Mouse (Mus musculus) embryonic facial prominence, embryonic 15.5 days (tissue): ENCODE measurements around the gene Mthfs. TPM values are rescaled to one million over a fixed set of nuclear protein-coding genes. Genes with fewer than 3 reads are reported as not detected.

ENCODE experiments used
- ATAC-seq: fragments of 200-750 bp; cut with Nextera tagmentation; 2 replicates; pipeline ENCODE4 v1.8.0; 2017; ENCODE audit warnings: low read depth, moderate TSS enrichment; ENCODE audit not compliant: insufficient number of reproducible peaks, low FRiP score, low TSS enrichment
- H3K27ac ChIP-seq: fragments of 300-500 bp; sonication (generic); replicated peaks from 2 replicates; pipeline ENCODE4 v1.5.1; 2015; ENCODE audit warnings: mild to moderate bottlenecking, inconsistent platforms
- H3K27me3 ChIP-seq: fragments of 300-500 bp; sonication (generic); 2 replicates; pipeline ENCODE4 v1.6.1; 2015; ENCODE audit warnings: inconsistent platforms
- H3K36me3 ChIP-seq: fragments of 300-500 bp; sonication (generic); 2 replicates; pipeline ENCODE4 v1.6.1; 2015; ENCODE audit warnings: mild to moderate bottlenecking, inconsistent platforms
- H3K4me1 ChIP-seq: fragments of 300-500 bp; sonication (generic); 2 replicates; pipeline ENCODE4 v1.6.1; 2015; ENCODE audit warnings: inconsistent platforms
- H3K4me2 ChIP-seq: fragments of 300-500 bp; sonication (generic); replicated peaks from 2 replicates; pipeline ENCODE4 v1.6.1; 2015; ENCODE audit warnings: mild to moderate bottlenecking, inconsistent platforms
- H3K4me3 ChIP-seq: fragments of 300-500 bp; sonication (generic); replicated peaks from 2 replicates; pipeline ENCODE4 v1.5.1; 2015; ENCODE audit warnings: mild to moderate bottlenecking, inconsistent platforms
- H3K9ac ChIP-seq: fragments of 300-500 bp; sonication (generic); 2 replicates; pipeline ENCODE4 v1.6.1; 2015; ENCODE audit warnings: inconsistent platforms
- H3K9me3 ChIP-seq: fragments of 300-500 bp; sonication (generic); replicated peaks from 2 replicates; pipeline ENCODE4 v1.6.1; 2016; ENCODE audit warnings: inconsistent platforms
- WGBS: fragments of 180-500 bp; shearing (Covaris S2); methylation state at CpG from one replicate; pipeline ENCODE4 v1.1.7; 2015; 5-methylcytosine and 5-hydroxymethylcytosine counted together
- polyA plus RNA-seq: library from polyadenylated mRNA; unstranded; fragments of >200 nt; fragmentation: Nextera tagmentation; extraction: Ambion mirVana; gene quantifications from 2 replicates; pipeline ENCODE4 v1.2.1, GENCODE M21; 2015

Mthfs gene
- polyA plus RNA-seq, 1 experiment from 2014 or later: 27.0 TPM

GRCm38 (mm10) chr9:89253400-89253799 is 42.9 kb downstream of the Mthfs start:
- no peaks in the 10 kb centered on the region for H3K27me3 ChIP-seq
- H3K9ac ChIP-seq: no peak overlapping the region
- no peaks in the 10 kb centered on the region for H3K9me3 ChIP-seq
- H3K36me3 ChIP-seq: no peaks in the 10 kb centered on the region
- no peak overlapping the region for H3K27ac ChIP-seq
- no peaks in the 10 kb centered on the region for H3K4me1 ChIP-seq
- H3K4me2 ChIP-seq: no peak overlapping the region
- ATAC-seq: no peak
- 72% methylated on average over 2 of the region's 2 CpGs for WGBS
- H3K4me3 ChIP-seq: no peak overlapping the region

DNA sequence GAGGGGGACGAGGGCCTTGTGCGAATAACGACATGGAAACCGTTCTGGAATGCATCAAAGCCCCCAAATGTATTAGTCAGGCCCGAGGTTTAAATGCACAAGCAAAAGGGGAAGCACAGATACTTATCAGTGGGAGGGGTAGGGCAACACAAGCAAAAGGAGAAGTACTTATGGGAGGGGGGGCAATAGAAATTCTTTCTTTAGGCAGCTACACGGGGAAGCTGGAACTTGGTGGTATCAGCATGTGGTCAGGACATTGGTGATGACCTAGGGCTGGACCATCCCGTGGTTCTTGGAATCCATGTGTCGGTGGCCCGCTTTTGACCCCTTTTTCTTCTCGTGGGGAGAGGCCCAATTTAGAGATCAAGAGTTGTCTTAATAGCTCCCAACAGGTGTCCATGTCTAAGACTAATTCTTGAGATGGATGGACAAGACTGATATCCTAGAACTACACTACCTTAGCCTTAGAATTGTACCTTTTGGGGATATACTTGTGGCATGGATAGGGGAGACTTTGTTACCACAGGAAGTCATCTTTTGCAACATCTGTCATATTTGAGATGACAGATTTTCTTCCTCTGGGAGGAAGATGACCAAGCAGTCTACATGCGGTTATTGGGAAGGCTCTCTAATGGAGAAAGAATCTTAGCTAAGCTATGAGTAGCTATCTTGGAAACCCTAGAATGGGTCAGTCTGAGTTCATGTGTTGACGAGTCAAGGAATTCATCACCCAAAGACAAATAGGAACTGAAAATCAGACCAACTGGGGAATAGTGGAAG is 46.3 kb downstream of the Mthfs start:
- H3K9me3 ChIP-seq: no peaks in the 10 kb centered on the region
- H3K4me1 ChIP-seq: no peaks in the 10 kb centered on the region
- no peaks in the 10 kb centered on the region for H3K36me3 ChIP-seq
- 83% methylated on average over 12 of the region's 12 CpGs for WGBS
- no peak overlapping the region for H3K9ac ChIP-seq
- H3K27me3 ChIP-seq: no peaks in the 10 kb centered on the region
- H3K4me3 ChIP-seq: no peak overlapping the region
- no peak for ATAC-seq
- no peak overlapping the region for H3K4me2 ChIP-seq
- no peak overlapping the region for H3K27ac ChIP-seq

- Histone ChIP-seq H3K9me3 (no peaks in the 10 kb centered on the region), H3K4me3 (no peak overlapping the region), H3K27me3 (no peaks in the 10 kb centered on the region), H3K27ac (no peak overlapping the region), H3K4me1 (no peaks in the 10 kb centered on the region), H3K9ac (no peak overlapping the region), H3K36me3 (no peaks in the 10 kb centered on the region), H3K4me2 (no peak overlapping the region)
- WGBS: 86% methylated on average over 3 of the region's 3 CpGs
- ATAC-seq: no peak
These were observed 53.5 kb downstream of the Mthfs start for GRCm38 (mm10) chr9:89263968-89264367.

- Histone ChIP-seq H3K27me3 (no peaks in the 10 kb centered on the region), H3K4me3 (no peak overlapping the region), H3K9ac (no peak overlapping the region), H3K27ac (no peak overlapping the region), H3K4me2 (no peak overlapping the region), H3K36me3 (no peaks in the 10 kb centered on the region), H3K9me3 (no peaks in the 10 kb centered on the region), H3K4me1 (no peaks in the 10 kb centered on the region)
- 73% methylated on average over 1 of the region's 1 CpGs for WGBS
- ATAC-seq: no peak
These were observed 54.1 kb downstream of the Mthfs start for GRCm38 (mm10) chr9:89264571-89264970.

DNA sequence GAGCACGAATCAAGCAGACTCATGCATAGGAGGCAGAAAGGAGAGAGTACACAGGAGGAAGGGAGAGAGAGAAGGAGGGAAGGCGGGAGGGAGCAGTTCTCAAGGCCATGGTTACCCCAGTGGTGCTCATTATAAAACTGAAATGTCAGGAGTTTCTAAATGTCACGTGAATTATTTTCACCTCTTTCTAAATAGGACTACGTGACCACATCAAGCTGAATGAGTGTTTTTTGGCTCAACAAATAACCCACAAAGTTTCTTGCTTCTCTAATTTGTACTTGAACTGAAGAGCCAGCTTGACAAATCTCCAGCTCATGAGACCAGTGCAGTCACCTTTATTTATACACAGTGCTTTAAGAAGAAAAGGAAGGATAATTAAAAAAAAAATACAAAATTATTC is 56.6 kb downstream of the Mthfs start:
- Histone ChIP-seq H3K27me3 (no peaks in the 10 kb centered on the region), H3K36me3 (no peaks in the 10 kb centered on the region), H3K4me1 (no peaks in the 10 kb centered on the region), H3K27ac (no peak overlapping the region), H3K9me3 (no peaks in the 10 kb centered on the region), H3K9ac (no peak overlapping the region), H3K4me2 (no peak overlapping the region), H3K4me3 (no peak overlapping the region)
- 74% methylated on average over 4 of the region's 4 CpGs for WGBS
- no peak for ATAC-seq

DNA sequence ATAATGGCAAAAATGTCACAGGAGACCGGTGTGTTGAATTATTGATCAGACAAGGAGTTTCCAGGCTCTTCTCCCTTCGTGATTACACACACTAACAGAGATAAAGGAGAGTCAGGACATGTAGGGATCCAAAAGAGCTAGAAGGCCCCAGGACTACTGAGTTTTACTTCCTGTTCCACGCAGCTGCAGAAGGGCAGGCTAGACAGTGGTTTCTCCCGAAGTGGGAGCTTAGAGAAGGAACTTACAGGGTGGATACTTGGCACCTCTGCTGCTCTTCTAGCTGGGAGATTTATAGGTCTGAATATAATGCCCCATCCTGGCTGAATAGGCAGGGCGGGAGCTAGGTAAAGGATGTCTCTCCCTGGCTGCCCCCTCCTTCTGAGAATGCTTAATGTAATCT is 57.1 kb downstream of the Mthfs start:
- WGBS: 64% methylated on average over 5 of the region's 5 CpGs
- H3K9me3 ChIP-seq: no peaks in the 10 kb centered on the region
- no peak for ATAC-seq
- no peak overlapping the region for H3K4me2 ChIP-seq
- H3K4me3 ChIP-seq: no peak overlapping the region
- H3K27ac ChIP-seq: no peak overlapping the region
- no peak overlapping the region for H3K9ac ChIP-seq
- H3K36me3 ChIP-seq: no peaks in the 10 kb centered on the region
- H3K27me3 ChIP-seq: no peaks in the 10 kb centered on the region
- no peaks in the 10 kb centered on the region for H3K4me1 ChIP-seq

DNA sequence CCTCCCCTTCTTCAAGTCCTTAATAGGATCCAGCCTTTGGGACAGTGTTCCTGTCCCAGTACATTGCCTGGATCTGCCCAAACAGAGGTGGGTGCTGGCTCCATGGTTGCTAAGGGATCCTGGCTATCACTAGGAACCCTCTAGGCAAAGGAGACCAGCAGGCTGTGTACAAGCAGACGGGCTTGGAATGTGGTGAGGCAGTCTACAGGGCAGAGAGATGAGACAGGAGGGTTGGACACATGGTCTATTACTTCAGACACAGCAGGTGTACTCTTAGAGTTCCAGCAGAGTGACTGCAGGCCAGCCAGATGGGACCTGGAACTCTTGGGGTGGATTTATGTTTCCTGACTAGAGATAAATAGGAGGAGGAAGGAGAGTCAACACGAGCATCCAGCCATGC is 59.9 kb downstream of the Mthfs start:
- Histone ChIP-seq H3K4me3 (no peak overlapping the region), H3K4me1 (no peaks in the 10 kb centered on the region), H3K9me3 (no peaks in the 10 kb centered on the region), H3K4me2 (no peak overlapping the region), H3K27ac (no peak overlapping the region), H3K36me3 (no peaks in the 10 kb centered on the region), H3K9ac (no peak overlapping the region), H3K27me3 (no peaks in the 10 kb centered on the region)
- WGBS: 66% methylated on average over 2 of the region's 2 CpGs
- ATAC-seq: no peak

GRCm38 (mm10) chr9:89273766-89274165 is 63.3 kb downstream of the Mthfs start:
- H3K9me3 ChIP-seq: no peaks in the 10 kb centered on the region
- no peaks in the 10 kb centered on the region for H3K27me3 ChIP-seq
- H3K9ac ChIP-seq: no peak overlapping the region
- no peak for ATAC-seq
- no peaks in the 10 kb centered on the region for H3K36me3 ChIP-seq
- 79% methylated on average over 7 of the region's 7 CpGs for WGBS
- no peak overlapping the region for H3K4me2 ChIP-seq
- no peaks in the 10 kb centered on the region for H3K4me1 ChIP-seq
- no peak overlapping the region for H3K27ac ChIP-seq
- no peak overlapping the region for H3K4me3 ChIP-seq

DNA sequence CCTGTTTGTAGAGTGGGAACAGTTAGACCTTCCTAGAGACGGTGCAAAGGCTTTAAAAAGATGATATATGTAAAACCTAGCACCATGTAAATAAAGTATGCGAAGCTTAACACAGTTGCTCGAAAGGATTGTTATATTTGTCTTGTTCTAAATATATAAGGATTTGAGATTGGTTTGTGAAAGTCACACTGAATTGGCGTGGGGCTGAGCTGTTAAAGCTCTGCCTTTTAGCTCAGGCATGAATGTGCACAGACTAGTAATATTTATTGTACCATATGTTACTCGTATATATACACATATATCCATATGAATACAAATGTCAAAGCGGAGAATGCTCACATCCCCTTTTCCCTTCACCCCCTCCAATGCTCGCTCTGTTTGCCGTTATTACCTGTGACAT is 67.7 kb downstream of the Mthfs start:
- no peak for ATAC-seq
- H3K36me3 ChIP-seq: no peaks in the 10 kb centered on the region
- no peak overlapping the region for H3K9ac ChIP-seq
- no peaks in the 10 kb centered on the region for H3K4me1 ChIP-seq
- no peaks in the 10 kb centered on the region for H3K27me3 ChIP-seq
- 83% methylated on average over 8 of the region's 8 CpGs for WGBS
- H3K27ac ChIP-seq: no peak overlapping the region
- H3K4me3 ChIP-seq: no peak overlapping the region
- H3K4me2 ChIP-seq: no peak overlapping the region
- H3K9me3 ChIP-seq: no peaks in the 10 kb centered on the region

- H3K4me1 ChIP-seq: no peaks in the 10 kb centered on the region
- H3K27me3 ChIP-seq: no peaks in the 10 kb centered on the region
- H3K9me3 ChIP-seq: no peaks in the 10 kb centered on the region
- no peaks in the 10 kb centered on the region for H3K36me3 ChIP-seq
- H3K4me3 ChIP-seq: no peak overlapping the region
- WGBS: 90% methylated on average over 2 of the region's 2 CpGs
- ATAC-seq: no peak
- no peak overlapping the region for H3K27ac ChIP-seq
- H3K9ac ChIP-seq: no peak overlapping the region
- H3K4me2 ChIP-seq: no peak overlapping the region
These were observed 72.0 kb downstream of the Mthfs start for GRCm38 (mm10) chr9:89282374-89283068.

DNA sequence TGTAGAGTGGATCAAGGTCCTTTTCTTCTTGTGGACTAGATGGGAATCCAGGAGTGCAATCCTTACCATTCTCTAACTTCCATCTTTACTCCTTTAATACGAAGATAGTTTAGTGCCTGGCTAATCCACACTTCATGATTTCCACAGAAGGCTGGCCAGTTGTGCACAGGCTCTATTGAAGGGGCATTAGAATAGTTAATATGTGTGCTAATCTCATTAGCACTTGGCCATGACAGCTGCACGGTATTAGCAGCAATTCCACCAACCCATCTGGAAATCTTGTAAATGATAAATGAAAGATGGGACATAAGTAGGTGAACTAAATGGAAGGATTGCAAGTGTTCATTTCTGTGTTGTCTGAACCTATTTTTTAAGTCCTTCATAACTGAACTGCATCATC is 77.6 kb downstream of the Mthfs start:
- H3K27me3 ChIP-seq: no peaks in the 10 kb centered on the region
- H3K4me1 ChIP-seq: no peaks in the 10 kb centered on the region
- H3K4me2 ChIP-seq: no peak overlapping the region
- no peak overlapping the region for H3K27ac ChIP-seq
- WGBS: 71% methylated on average over 2 of the region's 2 CpGs
- H3K4me3 ChIP-seq: no peak overlapping the region
- no peak for ATAC-seq
- no peaks in the 10 kb centered on the region for H3K9me3 ChIP-seq
- H3K36me3 ChIP-seq: no peaks in the 10 kb centered on the region
- H3K9ac ChIP-seq: no peak overlapping the region

- H3K9ac ChIP-seq: no peak overlapping the region
- H3K27me3 ChIP-seq: no peaks in the 10 kb centered on the region
- H3K4me3 ChIP-seq: no peak overlapping the region
- no peaks in the 10 kb centered on the region for H3K9me3 ChIP-seq
- no peak for ATAC-seq
- no peaks in the 10 kb centered on the region for H3K4me1 ChIP-seq
- H3K27ac ChIP-seq: no peak overlapping the region
- H3K4me2 ChIP-seq: no peak overlapping the region
- no peaks in the 10 kb centered on the region for H3K36me3 ChIP-seq
- WGBS: 76% methylated on average over 3 of the region's 3 CpGs
These were observed 82.9 kb downstream of the Mthfs start for GRCm38 (mm10) chr9:89293364-89293763.
